Mouse (Mus musculus) cortical plate, adult 2 months (tissue): ENCODE data around the gene Dcst1. TPM values are rescaled to one million over a fixed set of nuclear protein-coding genes. Genes with fewer than 3 reads are reported as not detected.

Experiments
- H3K27ac ChIP-seq: fragments of 200-500 bp; 2 replicates; pipeline ENCODE4 v1.5.1; 2012; ENCODE audit warnings: low read length, control low read depth, inconsistent platforms; ENCODE audit not compliant: insufficient read depth
- H3K4me1 ChIP-seq: fragments of 200-500 bp; 2 replicates; pipeline ENCODE4 v1.6.1; 2011; ENCODE audit warnings: low read length; ENCODE audit not compliant: control insufficient read depth, insufficient read depth
- H3K4me3 ChIP-seq: fragments of 200-500 bp; 2 replicates; pipeline ENCODE4 v1.5.1; 2011; ENCODE audit warnings: mild to moderate bottlenecking, low read length, control low read depth; ENCODE audit not compliant: insufficient read depth
- CTCF ChIP-seq: fragments of 200-500 bp; IDR thresholded peaks from 2 replicates; pipeline ENCODE4 v1.5.1; 2011; ENCODE audit warnings: mild to moderate bottlenecking, control low read depth, low read length; ENCODE audit not compliant: insufficient read depth; ENCODE audit errors: extremely low read depth
- POLR2A ChIP-seq: fragments of 200-500 bp; IDR thresholded peaks from 2 replicates; pipeline ENCODE4 v1.6.1; 2011; ENCODE audit warnings: mild to moderate bottlenecking, low read length, control low read depth; ENCODE audit not compliant: insufficient read depth; ENCODE audit errors: extremely low read depth
- polyA plus RNA-seq: library from polyadenylated mRNA; depleted of rRNA; stranded (reverse); fragments of >200 nt; gene quantifications from 2 replicates; pipeline ENCODE4 v1.2.3, GENCODE M21; 2012

Dcst1 gene
- polyA plus RNA-seq, 1 experiment = not detected

DNA sequence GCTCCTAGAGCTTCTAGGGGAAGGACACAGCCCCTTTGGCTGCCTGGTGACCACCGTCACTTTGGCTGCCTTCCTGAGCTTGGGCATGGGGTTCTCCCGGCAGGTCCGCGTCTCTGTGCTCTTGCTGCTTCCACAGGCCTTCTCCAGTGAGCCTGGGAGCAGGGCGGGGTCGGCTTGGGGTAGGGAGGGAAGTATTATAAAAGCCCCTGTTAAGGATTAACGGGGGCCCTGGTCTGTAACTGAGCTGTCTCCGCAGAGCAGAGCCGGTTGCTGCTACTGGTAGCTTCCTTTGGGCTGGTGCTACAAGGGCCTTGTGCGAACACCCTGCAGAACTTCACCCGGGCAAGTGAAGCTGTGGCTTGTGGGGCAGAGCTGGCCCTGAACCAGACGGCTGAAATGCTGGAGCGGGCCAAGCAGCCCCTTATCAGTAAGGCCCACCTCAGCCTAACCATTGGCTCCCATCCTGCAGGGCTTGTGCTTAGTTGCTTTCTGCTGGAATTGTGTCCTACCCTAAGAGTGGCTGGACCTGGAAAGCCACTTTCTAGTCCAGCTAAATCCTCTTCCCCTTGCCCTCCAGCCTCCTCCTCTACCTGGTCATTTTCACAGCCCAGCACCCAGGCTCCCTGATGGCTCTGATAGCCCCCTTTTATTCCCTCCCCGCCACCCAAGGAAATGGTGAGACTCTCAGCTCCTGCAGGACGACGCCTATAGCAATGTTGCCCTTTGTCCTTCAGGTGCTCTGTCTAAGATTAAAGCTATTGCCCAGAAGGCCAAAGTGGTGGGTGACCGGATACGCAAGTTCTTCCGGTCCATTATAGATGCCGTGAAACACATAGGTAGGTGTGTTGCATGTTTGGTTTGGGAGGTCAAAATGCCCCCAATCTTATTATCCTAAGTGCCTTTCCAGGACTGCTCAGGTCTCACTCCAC lies 697 bp upstream of the Dcst1 start:
- Histone ChIP-seq H3K4me1 (no peaks in the 10 kb centered on the region), H3K27ac (no peak overlapping the region), H3K4me3 (no peak overlapping the region)
- no peak for TF ChIP-seq CTCF
- TF ChIP-seq POLR2A = no peak

DNA sequence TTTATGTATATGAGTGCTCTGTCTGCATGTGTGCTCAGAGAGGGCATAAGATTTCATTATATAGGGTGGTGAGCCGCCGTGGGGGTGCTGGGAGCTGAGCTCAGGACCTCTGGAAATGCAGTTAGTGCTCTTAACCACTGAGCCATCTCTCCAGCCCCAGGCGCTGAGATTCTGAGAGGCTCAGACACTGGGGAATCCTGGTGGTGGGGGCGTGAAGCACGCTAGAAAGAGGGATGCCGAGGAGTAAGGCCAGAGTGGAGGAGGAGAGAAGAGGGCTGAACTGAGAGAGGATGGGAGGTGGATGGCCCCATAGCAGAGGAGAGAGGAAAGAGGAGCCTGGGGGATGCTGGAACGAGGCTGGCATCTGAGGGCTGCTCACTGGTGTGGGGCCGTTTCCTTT lies 422 bp downstream of the Dcst1 start:
- TF ChIP-seq POLR2A (no peak), CTCF (no peak)
- Histone ChIP-seq H3K27ac (no peak overlapping the region), H3K4me3 (no peak overlapping the region), H3K4me1 (no peaks in the 10 kb centered on the region)

GRCm38 (mm10) chr3:89361675-89362074 lies 3.4 kb downstream of the Dcst1 start, which contains the start of gene Dcst2:
Dcst2 (plus strand) TSS chr3:89361975.
- no peaks in the 10 kb centered on the region for H3K4me1 ChIP-seq
- H3K27ac ChIP-seq = no peak within 1 kb of the TSS
- TF ChIP-seq POLR2A (no peak), CTCF (no peak)
- H3K4me3 ChIP-seq = no peak within 1 kb of the TSS

GRCm38 (mm10) chr3:89360237-89360636 lies 4.8 kb downstream of the Dcst1 start:
- Histone ChIP-seq H3K4me3 (no peak overlapping the region), H3K27ac (no peak overlapping the region), H3K4me1 (no peaks in the 10 kb centered on the region)
- no peak for TF ChIP-seq CTCF
- TF ChIP-seq POLR2A = no peak

DNA sequence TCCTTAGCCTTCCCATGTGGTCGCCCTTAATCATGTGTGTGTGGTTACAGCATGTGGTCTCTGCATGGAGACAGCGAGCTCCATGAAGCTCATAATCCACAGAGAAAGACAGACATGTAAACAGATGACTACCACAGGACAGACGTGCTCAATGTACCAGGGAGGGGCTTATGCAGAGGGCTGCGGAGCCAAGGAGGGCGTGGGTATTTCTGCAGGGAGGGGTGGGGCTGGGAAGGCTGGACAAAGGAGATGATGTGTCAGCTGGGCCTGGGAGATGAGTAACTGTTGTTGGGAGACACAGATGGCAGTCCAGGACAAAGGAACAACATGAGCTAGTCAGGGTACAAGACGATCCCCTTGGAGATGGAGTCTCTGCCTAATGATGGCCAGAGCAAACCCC lies 5.4 kb downstream of the Dcst1 start:
- no peak overlapping the region for H3K4me3 ChIP-seq
- TF ChIP-seq CTCF (no peak), POLR2A (no peak)
- no peaks in the 10 kb centered on the region for H3K4me1 ChIP-seq
- no peak overlapping the region for H3K27ac ChIP-seq

- no peak overlapping the region for H3K4me3 ChIP-seq
- no peaks in the 10 kb centered on the region for H3K4me1 ChIP-seq
- H3K27ac ChIP-seq = no peak overlapping the region
- TF ChIP-seq CTCF (no peak), POLR2A (no peak)
These were observed 9.0 kb downstream of the Dcst1 start for GRCm38 (mm10) chr3:89356029-89356428.

DNA sequence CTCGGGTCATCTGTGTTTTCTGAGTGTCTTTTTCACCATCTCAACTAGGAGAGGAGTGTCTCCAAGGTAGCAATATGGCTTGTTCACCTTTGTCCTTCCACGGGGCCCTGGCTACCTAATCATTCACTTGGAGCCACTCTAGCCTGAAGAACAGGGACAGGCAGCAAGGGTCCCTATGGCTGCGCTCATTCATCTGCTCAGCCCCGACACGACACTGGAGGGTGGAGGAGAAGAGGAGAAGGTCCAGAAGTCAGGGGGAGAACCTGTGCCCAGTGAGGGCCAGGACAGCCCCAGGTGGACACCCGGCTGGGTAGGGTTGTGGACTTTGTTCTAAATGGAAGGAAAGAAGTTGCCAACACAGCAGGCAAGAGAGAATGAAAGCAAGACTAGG lies 9.5 kb downstream of the Dcst1 start:
- Histone ChIP-seq H3K27ac (no peak overlapping the region), H3K4me3 (no peak overlapping the region), H3K4me1 (no peaks in the 10 kb centered on the region)
- TF ChIP-seq CTCF = no peak
- TF ChIP-seq POLR2A = no peak

- H3K4me3 ChIP-seq = no peak overlapping the region
- TF ChIP-seq POLR2A (no peak), CTCF (peak; percentile 88)
- H3K4me1 ChIP-seq = no peaks in the 10 kb centered on the region
- no peak overlapping the region for H3K27ac ChIP-seq
These were observed 10.1 kb downstream of the Dcst1 start for GRCm38 (mm10) chr3:89354816-89355511.

GRCm38 (mm10) chr3:89351271-89351670 lies 13.8 kb downstream of the Dcst1 start:
- no peak overlapping the region for H3K27ac ChIP-seq
- no peak overlapping the region; the same call in 1 of the 2 replicates for H3K4me3 ChIP-seq
- no peaks in the 10 kb centered on the region for H3K4me1 ChIP-seq
- TF ChIP-seq CTCF = no peak
- TF ChIP-seq POLR2A = no peak
